Mouse (Mus musculus) C2C12 (cell line): ENCODE measurements around the gene Gcc2.

Source experiments
- CTCF ChIP-seq: IDR thresholded peaks from one replicate; pipeline ENCODE4 v1.5.1; 2011; ENCODE audit not compliant: control insufficient read depth, insufficient read depth, insufficient read length
- MYOD1 ChIP-seq: IDR thresholded peaks from one replicate; pipeline ENCODE4 v1.6.1; 2011; ENCODE audit warnings: low read depth; ENCODE audit not compliant: control insufficient read depth, insufficient read length
- MYOG ChIP-seq: IDR thresholded peaks from one replicate; pipeline ENCODE4 v1.6.1; 2011; ENCODE audit not compliant: control insufficient read depth, insufficient read length; ENCODE audit errors: extremely low read depth

DNA sequence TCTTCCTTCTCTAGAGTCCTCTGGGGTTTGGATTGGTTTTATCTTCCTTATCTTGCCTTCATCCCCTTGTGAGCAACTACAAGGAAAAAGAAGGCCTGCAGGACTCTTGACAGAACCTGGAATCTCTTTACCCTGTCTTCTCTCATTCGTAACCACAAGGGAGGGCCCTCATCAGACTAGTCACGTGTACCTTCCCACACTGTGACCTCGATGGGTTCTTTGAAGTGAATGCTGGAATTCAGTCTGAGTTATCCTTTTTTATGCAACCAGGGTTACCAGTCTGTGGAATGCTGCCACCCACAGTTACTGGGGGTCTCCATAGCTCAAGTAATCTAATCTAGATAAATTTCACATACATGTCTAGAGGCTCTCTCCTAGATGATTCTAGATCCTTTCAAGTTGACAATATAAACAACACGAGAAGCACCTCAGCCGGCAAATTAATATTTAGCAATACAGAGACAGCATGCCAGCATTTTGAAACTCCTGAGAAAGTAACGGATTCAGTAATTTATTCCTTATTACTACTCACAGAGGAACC, 592 bp upstream of the Gcc2 start:
- TF ChIP-seq CTCF, result no peak
- no peak for TF ChIP-seq MYOD1
- no peak for TF ChIP-seq MYOG
